Mouse (Mus musculus) megakaryocyte, embryonic 14.5 days (primary cell): Measurements from ENCODE around the gene Sptlc2. TPM values are rescaled to one million over a fixed set of nuclear protein-coding genes. Genes with fewer than 3 reads are reported as not detected.
"Not testable (repeated sequence)": the region's sequence is repeated elsewhere in the genome, so short reads cannot be mapped to it uniquely, and the experiment has no call there.

ENCODE experiments used
- H3K27me3 ChIP-seq: replicated peaks from 2 replicates; pipeline ENCODE3; 2012; ENCODE audit warnings: inconsistent platforms
- H3K36me3 ChIP-seq: replicated peaks from 2 replicates; pipeline ENCODE3; 2012; ENCODE audit warnings: low read length, inconsistent platforms, mixed read lengths
- H3K4me1 ChIP-seq: 2 replicates; pipeline ENCODE4 v1.6.1; 2012; ENCODE audit warnings: inconsistent platforms
- H3K4me3 ChIP-seq: replicated peaks from 2 replicates; pipeline ENCODE3; 2012; ENCODE audit warnings: moderate library complexity, mild to moderate bottlenecking, inconsistent platforms
- H3K9me3 ChIP-seq: 2 replicates; pipeline ENCODE4 v1.6.1; 2012; ENCODE audit warnings: inconsistent platforms
- FLI1 ChIP-seq: IDR thresholded peaks from 2 replicates; pipeline ENCODE4 v1.6.1; 2012; ENCODE audit warnings: low read length, inconsistent platforms, mixed read lengths
- GATA1 ChIP-seq: IDR thresholded peaks from 3 replicates; pipeline ENCODE4 v1.6.1; 2012; ENCODE audit warnings: mixed read lengths, low read length, inconsistent platforms, borderline replicate concordance
- polyA plus RNA-seq: library from polyadenylated mRNA; stranded (reverse); fragments of >175 nt; gene quantifications from 2 replicates; pipeline ENCODE4 v1.2.3, GENCODE M21; 2012; ENCODE audit warnings: low replicate concordance; ENCODE audit not compliant: insufficient read depth

The Sptlc2 gene
- polyA plus RNA-seq, 1 experiment, result 44.0 TPM

GRCm38 (mm10) chr12:87319229-87319628, 68.9 kb downstream of the Sptlc2 start:
- Histone ChIP-seq H3K4me1 (peaks cover 6% of the 10 kb centered on the region), H3K4me3 (no peak overlapping the region), H3K9me3 (no peaks in the 10 kb centered on the region), H3K27me3 (no peaks in the 10 kb centered on the region), H3K36me3 (peaks cover 87% of the 10 kb centered on the region)
- no peak for TF ChIP-seq FLI1
- TF ChIP-seq GATA1, result no peak

GRCm38 (mm10) chr12:87317951-87318350, 70.2 kb downstream of the Sptlc2 start:
- Histone ChIP-seq H3K27me3 (no peaks in the 10 kb centered on the region), H3K9me3 (no peaks in the 10 kb centered on the region), H3K36me3 (peaks cover 86% of the 10 kb centered on the region), H3K4me3 (no peak overlapping the region), H3K4me1 (peaks cover 3% of the 10 kb centered on the region; the same call in 1 of the 2 replicates)
- TF ChIP-seq FLI1 (no peak), GATA1 (no peak)

- TF ChIP-seq FLI1, result no peak
- TF ChIP-seq GATA1, result no peak
- Histone ChIP-seq H3K36me3 (peaks cover 96% of the 10 kb centered on the region), H3K4me3 (no peak overlapping the region)
These were observed 75.1 kb downstream of the Sptlc2 start for GRCm38 (mm10) chr12:87313098-87313497.

GRCm38 (mm10) chr12:87306584-87306844, 81.6 kb downstream of the Sptlc2 start:
- H3K36me3 ChIP-seq, result peaks cover 46% of the 10 kb centered on the region
- not testable (repeated sequence) for H3K9me3 ChIP-seq, H3K27me3 ChIP-seq, H3K4me1 ChIP-seq, H3K4me3 ChIP-seq

More at GRCm38 (mm10) chr12:87313098-87313497, 75.1 kb downstream of the Sptlc2 start:
- Histone ChIP-seq H3K4me1 (0 out of 2 replicates have a peak, but pooled peaks cover 3% of the 10 kb centered on the region), H3K27me3 (no peaks in the 10 kb centered on the region), H3K9me3 (no peaks in the 10 kb centered on the region)

- Histone ChIP-seq H3K36me3 (peaks cover 40% of the 10 kb centered on the region), H3K4me1 (peaks cover 6% of the 10 kb centered on the region), H3K4me3 (no peak overlapping the region), H3K27me3 (peaks cover 6% of the 10 kb centered on the region), H3K9me3 (no peaks in the 10 kb centered on the region)
- TF ChIP-seq FLI1, result no peak
- TF ChIP-seq GATA1, result no peak
These were observed 82.2 kb downstream of the Sptlc2 start for GRCm38 (mm10) chr12:87305767-87306583.

GRCm38 (mm10) chr12:87301189-87301588, 87.0 kb downstream of the Sptlc2 start:
- peaks cover 34% of the 10 kb centered on the region for H3K27me3 ChIP-seq
- H3K4me1 ChIP-seq, result peaks cover 28% of the 10 kb centered on the region
- no peaks in the 10 kb centered on the region for H3K36me3 ChIP-seq
- no peak overlapping the region for H3K4me3 ChIP-seq
- no peak for TF ChIP-seq GATA1
- no peaks in the 10 kb centered on the region for H3K9me3 ChIP-seq

- peaks cover 40% of the 10 kb centered on the region for H3K27me3 ChIP-seq
- no peaks in the 10 kb centered on the region for H3K36me3 ChIP-seq
- H3K4me3 ChIP-seq, result peak overlapping the region; percentile 92
- no peak for TF ChIP-seq GATA1
- TF ChIP-seq FLI1, result no peak
- H3K9me3 ChIP-seq, result no peaks in the 10 kb centered on the region
- H3K4me1 ChIP-seq, result peaks cover 22% of the 10 kb centered on the region
These were observed 87.8 kb downstream of the Sptlc2 start for GRCm38 (mm10) chr12:87300441-87300690.

GRCm38 (mm10) chr12:87299657-87300440, 88.3 kb downstream of the Sptlc2 start, which contains the start of gene Ism2:
Gene Ism2, minus strand, starts transcription at chr12:87299705.
- peaks cover 45% of the 10 kb centered on the region for H3K27me3 ChIP-seq
- TF ChIP-seq FLI1, result no peak
- TF ChIP-seq GATA1, result no peak
- H3K4me1 ChIP-seq, result peaks cover 22% of the 10 kb centered on the region
- H3K36me3 ChIP-seq, result no peaks in the 10 kb centered on the region
- H3K9me3 ChIP-seq, result no peaks in the 10 kb centered on the region
- H3K4me3 ChIP-seq, result peak within 1 kb of the TSS; percentile 92

GRCm38 (mm10) chr12:87299037-87299656, 89.0 kb downstream of the Sptlc2 start:
- TF ChIP-seq GATA1 (no peak), FLI1 (no peak)
- H3K27me3 ChIP-seq, result peaks cover 48% of the 10 kb centered on the region
- H3K4me3 ChIP-seq, result peak overlapping the region; percentile 92
- H3K36me3 ChIP-seq, result no peaks in the 10 kb centered on the region
- peaks cover 23% of the 10 kb centered on the region for H3K4me1 ChIP-seq
- no peaks in the 10 kb centered on the region for H3K9me3 ChIP-seq

- H3K4me3 ChIP-seq, result no peak overlapping the region
- H3K27me3 ChIP-seq, result peaks cover 43% of the 10 kb centered on the region
- TF ChIP-seq GATA1 (no peak), FLI1 (no peak)
- H3K4me1 ChIP-seq, result peaks cover 10% of the 10 kb centered on the region
- H3K9me3 ChIP-seq, result peaks cover 5% of the 10 kb centered on the region
- no peaks in the 10 kb centered on the region for H3K36me3 ChIP-seq
These were observed 94.2 kb downstream of the Sptlc2 start for GRCm38 (mm10) chr12:87293934-87294333.
